Mouse (Mus musculus) kidney, adult 2 months (tissue): Measurements from ENCODE around the gene Krcc1. TPM values are rescaled to one million over a fixed set of nuclear protein-coding genes. Genes with fewer than 3 reads are reported as not detected.

Source experiments
- DNase-seq: peaks from one replicate; pipeline ENCODE4 v3.0.0; 2021
- H3K27ac ChIP-seq: fragments of 200-500 bp; 2 replicates; pipeline ENCODE4 v1.5.1; 2012; ENCODE audit warnings: low read depth, low read length, control low read depth, inconsistent platforms; ENCODE audit not compliant: insufficient read depth
- H3K27me3 ChIP-seq: fragments of 200-500 bp; replicated peaks from 2 replicates; pipeline ENCODE4 v1.6.1; 2012; ENCODE audit warnings: mild to moderate bottlenecking, moderate library complexity, low read length, inconsistent platforms; ENCODE audit not compliant: control insufficient read depth, insufficient read depth
- H3K36me3 ChIP-seq: fragments of 200-500 bp; 2 replicates; pipeline ENCODE4 v1.6.1; 2012; ENCODE audit warnings: mild to moderate bottlenecking, moderate library complexity, low read length, inconsistent platforms; ENCODE audit not compliant: control insufficient read depth, insufficient read depth
- H3K4me1 ChIP-seq: fragments of 200-500 bp; 2 replicates; pipeline ENCODE4 v1.6.1; 2011; ENCODE audit warnings: low read length; ENCODE audit not compliant: control insufficient read depth, insufficient read depth
- H3K4me3 ChIP-seq: fragments of 200-500 bp; 2 replicates; pipeline ENCODE4 v1.5.1; 2011; ENCODE audit warnings: mild to moderate bottlenecking, low read depth, low read length, control low read depth; ENCODE audit not compliant: insufficient read depth
- CTCF ChIP-seq: fragments of 200-500 bp; conservative IDR thresholded peaks from 2 replicates; pipeline ENCODE4 v1.5.1; 2011; ENCODE audit warnings: low read depth, mild to moderate bottlenecking, control low read depth, low read length, moderate library complexity, mixed read lengths; ENCODE audit not compliant: insufficient read depth, insufficient read length
- POLR2A ChIP-seq: fragments of 200-500 bp; IDR thresholded peaks from one replicate; pipeline ENCODE4 v1.6.1; 2011; ENCODE audit warnings: low read depth, low read length, control low read depth
- WGBS: fragments of 180-500 bp; shearing (Covaris S2); methylation state at CpG from one replicate; pipeline ENCODE4 v1.1.7; 2018; 5-methylcytosine and 5-hydroxymethylcytosine counted together
- polyA plus RNA-seq: library from polyadenylated mRNA; depleted of rRNA; stranded (reverse); fragments of >200 nt; gene quantifications from 2 replicates; pipeline ENCODE4 v1.2.3, GENCODE M21; 2012; rRNA removed

Gene Krcc1
- 10.8 and 15.2 TPM in 2 replicates for polyA plus RNA-seq

DNA sequence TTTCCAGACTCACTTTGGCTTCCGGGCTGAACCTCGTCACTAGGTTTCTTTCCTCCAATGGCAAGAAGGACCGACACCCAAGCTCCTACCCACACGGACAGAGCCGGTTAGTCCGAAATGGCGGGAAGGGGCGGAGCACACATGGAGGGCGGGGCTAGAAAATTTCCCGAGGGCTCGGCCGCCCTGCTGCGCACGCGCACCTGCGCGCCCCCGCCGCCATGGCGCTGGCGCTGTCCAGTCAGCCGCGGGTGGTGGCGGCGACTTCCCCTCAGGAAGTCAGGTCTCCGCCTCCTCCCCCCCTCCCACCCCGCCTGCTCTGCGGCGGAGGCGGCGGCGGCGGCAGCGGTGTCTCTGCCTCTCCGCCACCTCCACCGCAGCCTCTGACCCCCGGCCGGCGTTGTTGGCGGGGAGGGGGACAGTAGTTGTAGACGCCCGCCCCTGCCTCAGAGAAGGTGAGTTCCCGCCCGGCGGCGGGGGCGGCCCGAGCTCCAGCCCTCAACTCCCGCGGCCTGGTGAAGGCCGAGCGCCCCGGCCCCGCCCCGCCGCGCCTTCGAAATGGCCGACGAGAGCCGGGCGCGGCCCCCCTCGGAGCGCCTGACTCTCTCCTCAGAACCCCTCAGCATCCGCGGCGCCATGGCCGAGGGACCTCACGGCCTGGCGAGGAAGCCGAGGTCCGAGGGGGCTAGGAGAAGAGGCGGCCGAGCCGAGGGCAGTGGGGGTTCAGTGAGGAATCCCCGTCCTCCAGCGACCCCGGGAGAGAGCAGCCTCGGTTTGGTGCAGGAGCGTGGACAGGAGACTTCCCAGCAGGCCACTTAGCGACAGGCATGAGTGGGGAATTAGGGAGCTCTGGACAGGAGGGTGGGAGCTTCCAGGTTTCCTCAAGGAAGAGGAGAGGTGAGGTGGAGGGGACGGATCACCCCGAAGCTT, at the start of gene Krcc1:
Krcc1 (plus strand) TSS at position 289 of the 927 bp plus-strand sequence.
- Histone ChIP-seq H3K4me1 (peaks cover 16% of the 10 kb centered on the region; the same call in 1 of the 2 replicates), H3K36me3 (no peaks in the 10 kb centered on the region), H3K27ac (peak within 1 kb of the TSS; percentile 95), H3K27me3 (no peaks in the 10 kb centered on the region), H3K4me3 (peak within 1 kb of the TSS; percentile 93)
- WGBS, result under 1% methylated on average over 74 of the region's 84 CpGs
- no peak for TF ChIP-seq CTCF
- peak; percentile 63 for TF ChIP-seq POLR2A
- DNase-seq, result peak; percentile 99

GRCm38 (mm10) chr6:71224184-71224943, 47.1 kb upstream of the Krcc1 start:
- WGBS, result 58% methylated on average over 3 of the region's 3 CpGs

DNA sequence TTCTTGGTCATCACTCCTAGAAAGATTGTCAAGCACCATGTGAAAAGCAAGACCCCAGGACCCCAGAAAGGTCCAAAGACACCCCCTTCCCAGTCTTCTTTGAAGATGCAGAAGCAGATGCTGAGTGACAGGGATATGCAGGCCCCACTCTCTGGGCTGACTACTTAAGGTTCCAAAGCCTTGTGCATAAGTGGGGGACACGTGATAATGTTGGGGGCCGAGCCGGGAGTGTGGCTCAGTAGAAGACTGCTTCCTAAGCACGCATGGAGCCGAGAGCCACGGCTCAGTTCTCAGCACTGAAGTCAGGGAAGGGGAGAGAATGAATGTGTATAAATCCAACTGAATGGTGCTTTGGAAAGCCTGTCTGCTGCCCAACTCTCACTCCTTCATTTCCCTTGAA, 44.9 kb upstream of the Krcc1 start:
- WGBS, result 70% methylated on average over 6 of the region's 6 CpGs
- H3K27me3 ChIP-seq, result no peaks in the 10 kb centered on the region
- H3K4me3 ChIP-seq, result no peak overlapping the region
- no peaks in the 10 kb centered on the region for H3K4me1 ChIP-seq
- no peak overlapping the region for H3K27ac ChIP-seq
- no peak for TF ChIP-seq POLR2A
- no peak for TF ChIP-seq CTCF
- DNase-seq, result no peak
- H3K36me3 ChIP-seq, result no peaks in the 10 kb centered on the region

More at GRCm38 (mm10) chr6:71224184-71224943, 47.1 kb upstream of the Krcc1 start:
- Histone ChIP-seq H3K4me3 (no peak overlapping the region), H3K4me1 (no peaks in the 10 kb centered on the region), H3K36me3 (no peaks in the 10 kb centered on the region), H3K27me3 (no peaks in the 10 kb centered on the region), H3K27ac (no peak overlapping the region)
- no peak for DNase-seq
- TF ChIP-seq CTCF (no peak), POLR2A (no peak)

DNA sequence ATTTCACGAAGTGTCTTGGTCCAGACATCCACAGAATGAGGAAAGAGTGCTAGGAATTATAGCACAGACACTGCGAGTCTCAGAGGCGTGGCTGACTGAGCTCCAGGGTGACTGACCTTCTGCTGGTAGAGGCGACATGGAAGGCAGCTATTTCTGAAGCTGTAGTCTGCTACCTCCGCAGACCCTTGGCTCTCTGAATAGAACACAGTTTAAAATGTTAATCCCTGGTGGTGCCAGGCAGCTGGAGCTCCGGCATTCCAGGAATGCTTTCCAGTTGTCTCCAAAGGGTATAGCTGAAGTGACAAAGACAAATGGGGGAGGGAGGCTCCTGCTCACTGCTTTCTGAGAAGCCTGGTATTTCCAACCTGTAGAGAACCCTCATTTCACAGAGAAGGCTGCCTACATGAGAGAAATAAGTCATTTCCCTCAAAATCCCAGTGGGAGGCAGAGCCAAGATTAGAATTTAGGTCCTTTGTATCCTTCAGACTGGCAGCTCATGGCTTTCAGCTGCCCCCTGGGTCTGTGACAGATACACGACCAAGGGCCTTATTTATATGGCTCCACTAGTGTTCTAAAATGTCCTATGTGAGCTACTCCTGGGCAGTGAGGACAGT, 44.2 kb upstream of the Krcc1 start:
- Histone ChIP-seq H3K36me3 (no peaks in the 10 kb centered on the region), H3K4me3 (no peak overlapping the region), H3K27ac (no peak overlapping the region), H3K27me3 (no peaks in the 10 kb centered on the region), H3K4me1 (no peaks in the 10 kb centered on the region)
- no peak for TF ChIP-seq CTCF
- no peak for TF ChIP-seq POLR2A
- WGBS, result 20% methylated on average over 7 of the region's 7 CpGs
- peak; percentile 34 for DNase-seq

DNA sequence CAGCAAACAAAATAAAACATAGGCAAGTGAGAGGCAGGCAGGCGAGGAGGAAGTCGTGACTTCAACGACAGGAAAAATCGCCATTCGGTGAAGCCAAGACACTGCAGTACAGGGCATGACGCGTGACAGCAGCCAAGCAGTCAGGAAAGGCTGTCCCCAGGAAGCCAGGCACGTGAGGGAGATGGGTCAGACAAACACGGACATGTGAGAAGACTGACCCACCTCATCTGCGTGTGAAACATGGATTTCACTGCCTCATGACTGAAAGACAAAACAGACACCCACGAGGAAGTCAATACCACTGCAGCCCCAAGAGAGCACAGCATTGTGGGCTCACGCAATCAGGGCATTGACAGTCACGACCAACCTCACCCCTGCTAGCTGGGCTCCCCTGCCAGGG, 36.4 kb upstream of the Krcc1 start:
- WGBS, result 63% methylated on average over 13 of the region's 13 CpGs
- peaks cover 9% of the 10 kb centered on the region for H3K4me1 ChIP-seq
- DNase-seq, result no peak
- TF ChIP-seq POLR2A (no peak), CTCF (no peak)
- H3K36me3 ChIP-seq, result no peaks in the 10 kb centered on the region
- no peak overlapping the region for H3K27ac ChIP-seq
- H3K27me3 ChIP-seq, result no peaks in the 10 kb centered on the region
- no peak overlapping the region for H3K4me3 ChIP-seq

- no peaks in the 10 kb centered on the region for H3K27me3 ChIP-seq
- TF ChIP-seq CTCF (no peak), POLR2A (no peak)
- no peak overlapping the region for H3K4me3 ChIP-seq
- 60% methylated on average over 3 of the region's 3 CpGs for WGBS
- H3K36me3 ChIP-seq, result no peaks in the 10 kb centered on the region
- peak; percentile 26 for DNase-seq
- peak overlapping the region; percentile 21; the same call in 1 of the 2 replicates for H3K27ac ChIP-seq
- peaks cover 9% of the 10 kb centered on the region for H3K4me1 ChIP-seq
These were observed 35.5 kb upstream of the Krcc1 start for GRCm38 (mm10) chr6:71235944-71236343.
